Mouse (Mus musculus): ENCODE results near the gene Hsdl2.
"Not testable (repeated sequence)": the region's sequence is repeated elsewhere in the genome, so short reads cannot be mapped to it uniquely, and the experiment has no call there.

Hsdl2 gene

GRCm38 (mm10) chr4:59581314-59582185 is at the start of gene Hsdl2:
Hsdl2 (plus strand) TSS chr4:59581563.
- DNase-seq (ENCODE audit: low spot score), result peak; percentile 95

GRCm38 (mm10) chr4:59533268-59533667 is 48.1 kb upstream of the Hsdl2 start:
- DNase-seq (ENCODE audit: low spot score), result no peak

GRCm38 (mm10) chr4:59535624-59536023 is 45.7 kb upstream of the Hsdl2 start:
- no peak for DNase-seq (ENCODE audit: low spot score)

- no peak for DNase-seq (ENCODE audit: low spot score)
Measured at GRCm38 (mm10) chr4:59536281-59536680, 45.1 kb upstream of the Hsdl2 start.

- no peak for DNase-seq (ENCODE audit: low spot score)
Measured at GRCm38 (mm10) chr4:59543006-59543405, 38.4 kb upstream of the Hsdl2 start.

- DNase-seq (ENCODE audit: low spot score), result no peak
Measured at GRCm38 (mm10) chr4:59544654-59545053, 36.7 kb upstream of the Hsdl2 start.

GRCm38 (mm10) chr4:59546285-59547071 is 34.9 kb upstream of the Hsdl2 start:
- DNase-seq (ENCODE audit: low spot score), result no peak

- no peak for DNase-seq (ENCODE audit: low spot score)
Measured at GRCm38 (mm10) chr4:59547136-59547889, 34.0 kb upstream of the Hsdl2 start.

GRCm38 (mm10) chr4:59548011-59548559 is 33.3 kb upstream of the Hsdl2 start:
- no peak for DNase-seq (ENCODE audit: low spot score)

- peak; percentile 23 for DNase-seq (ENCODE audit: low spot score)
Measured at GRCm38 (mm10) chr4:59548560-59549174, 32.7 kb upstream of the Hsdl2 start.

GRCm38 (mm10) chr4:59549175-59549976 is 32.0 kb upstream of the Hsdl2 start, which contains the start of gene Ptbp3:
Ptbp3 (minus strand) TSS chr4:59549364.
- peak; percentile 79 for DNase-seq (ENCODE audit: low spot score)

GRCm38 (mm10) chr4:59549977-59550560 is 31.3 kb upstream of the Hsdl2 start:
- no peak for DNase-seq (ENCODE audit: low spot score)

GRCm38 (mm10) chr4:59551901-59552300 is 29.5 kb upstream of the Hsdl2 start:
- no peak for DNase-seq (ENCODE audit: low spot score)

GRCm38 (mm10) chr4:59552835-59553234 is 28.5 kb upstream of the Hsdl2 start:
- DNase-seq (ENCODE audit: low spot score), result no peak

- DNase-seq (ENCODE audit: low spot score), result no peak
Measured at GRCm38 (mm10) chr4:59553576-59553975, 27.8 kb upstream of the Hsdl2 start.

GRCm38 (mm10) chr4:59555177-59555576 is 26.2 kb upstream of the Hsdl2 start:
- no peak for DNase-seq (ENCODE audit: low spot score)

GRCm38 (mm10) chr4:59557343-59557742 is 24.0 kb upstream of the Hsdl2 start:
- not testable (repeated sequence) for DNase-seq (ENCODE audit: low spot score)

- DNase-seq (ENCODE audit: low spot score), result no peak
Measured at GRCm38 (mm10) chr4:59558096-59558720, 23.2 kb upstream of the Hsdl2 start.

- DNase-seq (ENCODE audit: low spot score), result no peak
Measured at GRCm38 (mm10) chr4:59560141-59560540, 21.2 kb upstream of the Hsdl2 start.

- DNase-seq (ENCODE audit: low spot score), result no peak
Measured at GRCm38 (mm10) chr4:59564128-59564527, 17.2 kb upstream of the Hsdl2 start.
